Mouse (Mus musculus): ENCODE measurements around the gene Rhbdf1. TPM values are rescaled to one million over a fixed set of nuclear protein-coding genes. Genes with fewer than 3 reads are reported as not detected.

Rhbdf1 gene
- total and polyA plus RNA-seq, 3 experiments = 2.9 to 14.3 TPM; not detected in 1

- Histone ChIP-seq H3K27me3 (ENCODE audit: control insufficient read depth in 1 of 2, insufficient read depth in 2 of 2, low read length in 2 of 2) (no peaks in the 10 kb centered on the region), H3K9me3 (replicated peaks; ENCODE audit: insufficient read depth, low read length) (no peaks in the 10 kb centered on the region), H3K4me1 (ENCODE audit: control insufficient read depth in 1 of 2, insufficient read depth in 2 of 2, low read length in 2 of 2) (peaks cover under 1 to 4% of the 10 kb centered on the region in 2 experiments; a peak in 3 of 4 replicates), H3K9ac (ENCODE audit: control insufficient read depth, low read depth, low read length, poor library complexity, severe bottlenecking) (no peak overlapping the region), H3K27ac (ENCODE audit: control insufficient read depth, low read depth, low read length) (no peak overlapping the region), H3K4me3 (ENCODE audit: control insufficient read depth in 1 of 2, insufficient read depth in 1 of 2, low read depth in 2 of 2, low read length in 2 of 2) (no peak overlapping the region), H3K36me3 (ENCODE audit: control insufficient read depth in 1 of 2, insufficient read depth in 2 of 2, low read length in 2 of 2) (peaks cover 0 to 3% of the 10 kb centered on the region in 2 experiments; a peak in 2 of 4 replicates), H3K79me2 (ENCODE audit: control insufficient read depth, insufficient read depth, low read length, poor library complexity) (no peaks in the 10 kb centered on the region)
- no peak for DNase-seq (ENCODE audit: low read depth, low spot score)
- TF ChIP-seq NRF1 (IDR thresholded peaks at IDR 0.05; ENCODE audit: insufficient read depth, low read depth, low read length, poor library complexity, severe bottlenecking) (no peak), POLR2A (IDR thresholded peaks at IDR 0.05; ENCODE audit: control insufficient read depth in 1 of 2, insufficient read depth in 1 of 2, low read depth in 1 of 2, low read length in 2 of 2, poor library complexity in 1 of 2) (no peak), ZMIZ1 (IDR thresholded peaks at IDR 0.05; ENCODE audit: low read depth, low read length) (no peak), RCOR1 (IDR thresholded peaks at IDR 0.05; ENCODE audit: low read depth, low read length) (no peak), MYB (IDR thresholded peaks at IDR 0.05; ENCODE audit: low read depth, low read length) (no peak), EP300 (IDR thresholded peaks at IDR 0.05; ENCODE audit: low read depth in 1 of 2, low read length in 2 of 2) (no peak), POLR2AphosphoS5 (IDR thresholded peaks at IDR 0.05; ENCODE audit: borderline replicate concordance, low read depth, low read length) (no peak), CTCF (IDR thresholded peaks at IDR 0.05 in 2 of 3, conservative IDR thresholded peaks at IDR 0.05 in 1 of 3; ENCODE audit: control insufficient read depth in 1 of 3, insufficient read depth in 1 of 3, low read depth in 2 of 3, low read length in 3 of 3, poor library complexity in 1 of 3, severe bottlenecking in 1 of 3) (no peak), GABPA (IDR thresholded peaks at IDR 0.05; ENCODE audit: low read depth, low read length) (no peak), JUND (IDR thresholded peaks at IDR 0.05; ENCODE audit: low read depth, low read length) (no peak), MAX (IDR thresholded peaks at IDR 0.05; ENCODE audit: low read length) (no peak), CHD1 (IDR thresholded peaks at IDR 0.05; ENCODE audit: low read depth, low read length) (no peak), POLR2AphosphoS2 (IDR thresholded peaks at IDR 0.05; ENCODE audit: low read length) (no peak), UBTF (IDR thresholded peaks at IDR 0.05; ENCODE audit: borderline replicate concordance, insufficient read depth, low read depth, low read length) (no peak), NELFE (IDR thresholded peaks at IDR 0.05; ENCODE audit: low read depth, low read length) (no peak)
These were observed 15.3 kb upstream of the Rhbdf1 start for GRCm38 (mm10) chr11:32237411-32237795.

- TF ChIP-seq ELF1 (IDR thresholded peaks at IDR 0.05; ENCODE audit: low read depth, low read length) = no peak
- TF ChIP-seq ETS1 (IDR thresholded peaks at IDR 0.05; ENCODE audit: low read depth, low read length) = no peak
- no peak for TF ChIP-seq TAL1 (IDR thresholded peaks at IDR 0.05; ENCODE audit: low read length)
- TF ChIP-seq CTCF (IDR thresholded peaks at IDR 0.05 in 2 of 3, conservative IDR thresholded peaks at IDR 0.05 in 1 of 3; ENCODE audit: control insufficient read depth in 1 of 3, insufficient read depth in 1 of 3, low read depth in 2 of 3, low read length in 3 of 3, poor library complexity in 1 of 3, severe bottlenecking in 1 of 3) = peak; percentile 88 to 93 (median 88)
- peak; percentile 61 for TF ChIP-seq SMC3 (IDR thresholded peaks at IDR 0.05; ENCODE audit: low read depth, low read length)
- no peak for TF ChIP-seq MXI1 (IDR thresholded peaks at IDR 0.05; ENCODE audit: low read depth, low read length)
- TF ChIP-seq RAD21 (IDR thresholded peaks at IDR 0.05; ENCODE audit: low read depth, low read length) = peak; percentile 64
- 0 out of 2 replicates have a peak, but pooled peaks have one; percentile 4 for TF ChIP-seq ZC3H11A (IDR thresholded peaks at IDR 0.05; ENCODE audit: low read depth, low read length)
- TF ChIP-seq ZKSCAN1 (IDR thresholded peaks at IDR 0.05; ENCODE audit: low read depth, low read length) = no peak
- Histone ChIP-seq H3K36me3 (ENCODE audit: control insufficient read depth in 1 of 2, insufficient read depth in 2 of 2, low read length in 2 of 2) (no peaks in the 10 kb centered on the region; a peak in 1 of 4 replicates), H3K79me2 (ENCODE audit: control insufficient read depth, insufficient read depth, low read length, poor library complexity) (no peaks in the 10 kb centered on the region), H3K4me3 (ENCODE audit: control insufficient read depth in 1 of 2, insufficient read depth in 1 of 2, low read depth in 2 of 2, low read length in 2 of 2) (no peak overlapping the region), H3K9ac (ENCODE audit: control insufficient read depth, low read depth, low read length, poor library complexity, severe bottlenecking) (no peak overlapping the region), H3K9me3 (replicated peaks; ENCODE audit: insufficient read depth, low read length) (no peaks in the 10 kb centered on the region), H3K27me3 (ENCODE audit: control insufficient read depth in 1 of 2, insufficient read depth in 2 of 2, low read length in 2 of 2) (no peaks in the 10 kb centered on the region), H3K4me1 (ENCODE audit: control insufficient read depth in 1 of 2, insufficient read depth in 2 of 2, low read length in 2 of 2) (no peaks in the 10 kb centered on the region), H3K27ac (ENCODE audit: control insufficient read depth, low read depth, low read length) (no peak overlapping the region)
- DNase-seq (ENCODE audit: low read depth, low spot score) = peak; percentile 68
These were observed 14.8 kb upstream of the Rhbdf1 start for GRCm38 (mm10) chr11:32236712-32237410.

All from MEL (cell line).